Mouse (Mus musculus) embryonic facial prominence, embryonic 15.5 days (tissue): ENCODE results near the gene Spaca3. TPM values are rescaled to one million over a fixed set of nuclear protein-coding genes. Genes with fewer than 3 reads are reported as not detected.

Experiments used
- ATAC-seq: fragments of 200-750 bp; cut with Nextera tagmentation; 2 replicates; pipeline ENCODE4 v1.8.0; 2017; ENCODE audit warnings: low read depth, moderate TSS enrichment; ENCODE audit not compliant: insufficient number of reproducible peaks, low FRiP score, low TSS enrichment
- H3K27ac ChIP-seq: fragments of 300-500 bp; sonication (generic); replicated peaks from 2 replicates; pipeline ENCODE4 v1.5.1; 2015; ENCODE audit warnings: mild to moderate bottlenecking, inconsistent platforms
- H3K27me3 ChIP-seq: fragments of 300-500 bp; sonication (generic); 2 replicates; pipeline ENCODE4 v1.6.1; 2015; ENCODE audit warnings: inconsistent platforms
- H3K36me3 ChIP-seq: fragments of 300-500 bp; sonication (generic); 2 replicates; pipeline ENCODE4 v1.6.1; 2015; ENCODE audit warnings: mild to moderate bottlenecking, inconsistent platforms
- H3K4me1 ChIP-seq: fragments of 300-500 bp; sonication (generic); 2 replicates; pipeline ENCODE4 v1.6.1; 2015; ENCODE audit warnings: inconsistent platforms
- H3K4me2 ChIP-seq: fragments of 300-500 bp; sonication (generic); replicated peaks from 2 replicates; pipeline ENCODE4 v1.6.1; 2015; ENCODE audit warnings: mild to moderate bottlenecking, inconsistent platforms
- H3K4me3 ChIP-seq: fragments of 300-500 bp; sonication (generic); replicated peaks from 2 replicates; pipeline ENCODE4 v1.5.1; 2015; ENCODE audit warnings: mild to moderate bottlenecking, inconsistent platforms
- H3K9ac ChIP-seq: fragments of 300-500 bp; sonication (generic); 2 replicates; pipeline ENCODE4 v1.6.1; 2015; ENCODE audit warnings: inconsistent platforms
- H3K9me3 ChIP-seq: fragments of 300-500 bp; sonication (generic); replicated peaks from 2 replicates; pipeline ENCODE4 v1.6.1; 2016; ENCODE audit warnings: inconsistent platforms
- WGBS: fragments of 180-500 bp; shearing (Covaris S2); methylation state at CpG from one replicate; pipeline ENCODE4 v1.1.7; 2015; 5-methylcytosine and 5-hydroxymethylcytosine counted together
- polyA plus RNA-seq: library from polyadenylated mRNA; unstranded; fragments of >200 nt; fragmentation: Nextera tagmentation; extraction: Ambion mirVana; gene quantifications from 2 replicates; pipeline ENCODE4 v1.2.1, GENCODE M21; 2015

Spaca3 gene
- polyA plus RNA-seq, 1 experiment from 2014 or later, result not detected

DNA sequence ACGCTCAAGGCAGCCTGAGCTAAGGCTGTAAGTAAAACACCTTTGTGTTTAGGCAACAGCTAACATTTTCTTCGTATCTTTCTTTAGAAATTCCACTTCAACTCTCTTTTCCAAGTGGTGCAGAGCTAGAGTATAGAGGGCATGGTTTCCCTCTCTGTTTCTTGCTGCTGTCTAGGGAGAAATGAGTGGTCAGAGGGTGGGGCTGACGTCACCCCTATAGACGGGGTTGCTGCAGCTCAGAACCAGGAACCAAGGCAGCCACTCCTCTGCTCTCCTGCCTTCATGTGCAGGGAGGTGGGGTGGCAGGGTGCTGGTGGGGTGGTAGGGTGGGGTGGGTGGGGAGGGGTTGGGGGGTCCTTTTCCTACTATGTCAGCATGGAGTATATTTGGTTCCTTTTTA is 22.3 kb upstream of the Spaca3 start:
- H3K36me3 ChIP-seq, result no peaks in the 10 kb centered on the region
- H3K9ac ChIP-seq, result no peak overlapping the region
- H3K27me3 ChIP-seq, result no peaks in the 10 kb centered on the region
- no peak overlapping the region for H3K4me2 ChIP-seq
- WGBS, result 53% methylated on average over 4 of the region's 4 CpGs
- no peak overlapping the region for H3K4me3 ChIP-seq
- H3K4me1 ChIP-seq, result no peaks in the 10 kb centered on the region
- H3K27ac ChIP-seq, result no peak overlapping the region
- ATAC-seq, result no peak
- no peaks in the 10 kb centered on the region for H3K9me3 ChIP-seq

DNA sequence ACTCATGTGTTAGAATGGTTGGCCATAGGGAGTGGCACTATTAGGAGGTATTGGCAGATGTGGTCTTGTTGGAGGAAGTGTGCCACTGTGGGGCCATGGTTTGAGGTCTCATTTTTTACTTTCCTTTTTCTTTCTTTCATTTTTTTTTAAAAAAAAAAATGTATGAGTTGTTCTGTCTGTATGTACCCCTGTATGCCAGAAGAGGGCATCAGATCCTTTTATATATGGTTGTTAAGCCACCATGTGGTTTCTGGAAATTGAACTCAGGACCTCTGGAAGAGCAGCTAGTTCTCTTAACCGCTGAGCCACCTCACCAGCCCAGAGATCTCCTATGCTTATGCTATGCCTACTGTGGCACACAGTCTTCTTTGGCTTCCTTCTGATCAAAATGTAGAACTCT is 19.4 kb upstream of the Spaca3 start:
- no peak overlapping the region for H3K4me3 ChIP-seq
- no peaks in the 10 kb centered on the region for H3K36me3 ChIP-seq
- no peak overlapping the region for H3K4me2 ChIP-seq
- ATAC-seq, result no peak
- no peak overlapping the region for H3K27ac ChIP-seq
- no peaks in the 10 kb centered on the region for H3K4me1 ChIP-seq
- WGBS, result 82% methylated on average over 1 of the region's 1 CpGs
- no peaks in the 10 kb centered on the region for H3K27me3 ChIP-seq
- no peak overlapping the region for H3K9ac ChIP-seq
- H3K9me3 ChIP-seq, result no peaks in the 10 kb centered on the region

DNA sequence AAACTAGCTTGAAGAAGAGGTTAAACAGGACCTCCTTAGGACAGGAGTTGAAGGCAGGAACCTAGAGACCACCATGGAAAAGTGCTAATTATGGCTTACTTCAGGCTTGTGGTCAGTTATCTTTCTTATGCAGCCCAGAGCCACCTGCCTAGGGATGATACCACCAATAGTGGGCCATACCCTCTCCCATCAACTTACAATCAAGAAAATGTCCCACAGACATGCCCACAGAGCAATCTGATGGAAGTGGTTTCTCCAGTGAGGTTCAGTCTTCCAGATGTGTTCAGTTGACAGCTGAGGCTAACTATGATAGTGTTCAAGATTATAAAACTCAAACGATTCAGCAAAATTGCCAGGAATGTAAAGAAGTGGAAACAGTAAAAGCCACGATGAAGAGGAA is 14.7 kb upstream of the Spaca3 start:
- 52% methylated on average over 2 of the region's 2 CpGs for WGBS
- no peak for ATAC-seq
- Histone ChIP-seq H3K36me3 (no peaks in the 10 kb centered on the region), H3K4me2 (no peak overlapping the region), H3K4me1 (no peaks in the 10 kb centered on the region), H3K27me3 (no peaks in the 10 kb centered on the region), H3K27ac (no peak overlapping the region), H3K4me3 (no peak overlapping the region), H3K9ac (no peak overlapping the region), H3K9me3 (no peaks in the 10 kb centered on the region)

DNA sequence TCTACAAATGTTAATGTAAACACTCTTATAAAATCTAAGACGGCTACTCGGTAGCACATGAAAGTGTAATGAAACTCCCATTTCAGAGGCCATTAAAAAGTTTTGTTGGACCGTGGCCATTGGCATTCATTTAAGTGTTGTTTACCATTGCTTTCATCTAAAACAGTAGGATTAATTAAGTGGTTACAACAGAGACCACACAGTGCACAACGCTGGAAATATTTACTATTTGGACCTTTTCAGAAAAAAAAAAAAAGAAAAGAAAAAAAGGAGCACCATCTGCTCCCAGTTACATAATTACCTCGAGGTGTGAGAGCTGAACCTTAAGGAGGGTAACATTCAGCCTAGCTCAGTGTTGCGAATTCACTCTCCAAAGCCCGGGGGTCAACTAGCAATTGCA is 12.7 kb upstream of the Spaca3 start:
- Histone ChIP-seq H3K4me3 (no peak overlapping the region), H3K9ac (no peak overlapping the region), H3K9me3 (no peaks in the 10 kb centered on the region), H3K27ac (no peak overlapping the region), H3K4me2 (no peak overlapping the region), H3K4me1 (no peaks in the 10 kb centered on the region), H3K27me3 (no peaks in the 10 kb centered on the region), H3K36me3 (no peaks in the 10 kb centered on the region)
- ATAC-seq, result no peak
- WGBS, result 30% methylated on average over 7 of the region's 7 CpGs

DNA sequence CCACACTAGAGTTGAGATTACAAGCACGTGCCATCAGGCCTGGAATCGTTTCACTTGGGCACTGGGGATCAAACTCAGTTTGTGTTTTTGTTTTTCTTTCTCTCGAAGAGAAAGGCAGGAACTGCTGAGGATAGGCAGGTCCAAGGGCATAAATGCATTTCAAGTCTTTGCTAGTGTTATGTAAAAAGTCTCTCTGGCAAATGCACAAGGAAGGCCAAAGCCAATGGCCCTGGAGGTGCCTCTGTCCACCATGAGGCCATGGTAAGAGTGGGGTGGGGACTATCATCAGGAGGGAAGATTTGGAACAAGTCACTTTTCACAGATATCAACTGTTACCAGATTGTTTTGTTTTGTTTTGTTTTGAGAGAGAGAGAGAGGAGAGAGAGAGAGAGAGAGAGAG is 12.1 kb upstream of the Spaca3 start:
- Histone ChIP-seq H3K9me3 (no peaks in the 10 kb centered on the region), H3K4me1 (no peaks in the 10 kb centered on the region), H3K4me3 (no peak overlapping the region), H3K36me3 (no peaks in the 10 kb centered on the region), H3K9ac (no peak overlapping the region), H3K27ac (no peak overlapping the region), H3K4me2 (no peak overlapping the region), H3K27me3 (no peaks in the 10 kb centered on the region)
- ATAC-seq, result no peak
- WGBS, result 29% methylated on average over 3 of the region's 3 CpGs

DNA sequence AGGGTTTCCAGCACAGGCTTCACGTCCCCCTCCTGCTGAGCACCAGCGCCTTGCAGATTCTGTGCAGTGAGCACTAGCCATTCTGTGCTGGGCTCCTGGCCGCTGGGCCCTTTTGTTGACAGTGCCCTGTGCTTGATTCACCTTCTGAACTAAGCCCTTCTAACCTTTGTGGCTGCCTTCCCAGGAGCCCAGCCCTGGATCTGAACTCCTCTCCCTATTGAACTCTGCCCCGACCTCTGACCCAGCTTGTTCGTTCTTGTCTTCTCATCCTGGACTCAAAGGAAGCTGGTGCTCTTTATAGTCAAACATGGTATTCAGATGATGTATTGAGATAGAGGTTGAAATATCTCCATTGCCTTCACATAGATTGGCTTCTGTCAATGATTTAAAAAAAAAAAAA is 10.0 kb upstream of the Spaca3 start:
- no peak overlapping the region for H3K9ac ChIP-seq
- no peak for ATAC-seq
- 54% methylated on average over 5 of the region's 5 CpGs for WGBS
- H3K4me2 ChIP-seq, result no peak overlapping the region
- H3K36me3 ChIP-seq, result no peaks in the 10 kb centered on the region
- no peaks in the 10 kb centered on the region for H3K4me1 ChIP-seq
- no peak overlapping the region for H3K4me3 ChIP-seq
- no peak overlapping the region for H3K27ac ChIP-seq
- H3K9me3 ChIP-seq, result no peaks in the 10 kb centered on the region
- H3K27me3 ChIP-seq, result no peaks in the 10 kb centered on the region

DNA sequence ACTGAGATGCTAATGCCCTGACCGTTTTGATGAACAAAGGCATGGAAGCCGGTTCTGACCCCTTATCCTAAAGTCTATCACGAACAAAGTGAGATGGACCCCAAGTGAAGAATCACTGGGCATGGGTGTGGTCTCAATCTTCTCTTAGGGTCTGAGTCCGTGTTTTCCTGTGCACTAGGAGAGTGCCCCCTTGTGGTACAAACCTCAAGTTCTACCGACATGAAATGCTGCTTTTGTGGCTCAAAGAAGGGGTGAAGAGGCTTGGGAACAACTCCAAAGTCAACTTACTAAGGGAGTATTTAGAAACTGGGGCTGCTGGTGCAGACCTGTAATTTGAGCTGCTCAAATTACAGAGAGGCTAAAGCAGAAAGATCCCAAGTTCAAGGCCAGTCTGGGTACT is 6.3 kb upstream of the Spaca3 start:
- H3K27me3 ChIP-seq, result no peaks in the 10 kb centered on the region
- H3K27ac ChIP-seq, result no peak overlapping the region
- WGBS, result 46% methylated on average over 5 of the region's 5 CpGs
- no peaks in the 10 kb centered on the region for H3K36me3 ChIP-seq
- no peak overlapping the region for H3K9ac ChIP-seq
- H3K9me3 ChIP-seq, result no peaks in the 10 kb centered on the region
- no peak overlapping the region for H3K4me2 ChIP-seq
- no peaks in the 10 kb centered on the region for H3K4me1 ChIP-seq
- H3K4me3 ChIP-seq, result no peak overlapping the region
- no peak for ATAC-seq

DNA sequence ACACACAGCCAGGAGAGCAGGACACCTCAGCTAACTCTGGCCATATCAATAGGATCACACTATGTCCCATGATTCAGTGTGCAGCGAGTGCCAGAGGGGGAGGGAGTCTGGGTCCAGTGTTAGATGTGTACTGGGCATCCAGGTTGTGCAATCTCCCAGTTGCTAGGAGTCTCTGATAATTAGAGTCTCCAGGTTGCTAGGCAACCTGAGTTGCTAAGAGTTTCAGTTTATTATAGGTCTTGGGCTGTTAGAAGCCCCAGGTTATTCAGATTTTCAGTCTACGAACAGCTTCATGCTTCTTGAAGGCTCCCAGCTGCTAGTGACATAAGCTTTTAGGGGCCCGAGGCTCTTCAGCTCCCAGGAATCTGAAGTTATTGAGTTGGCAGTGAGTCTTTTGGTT is 5.2 kb upstream of the Spaca3 start:
- Histone ChIP-seq H3K9me3 (no peaks in the 10 kb centered on the region), H3K27ac (no peak overlapping the region), H3K4me3 (no peak overlapping the region), H3K4me2 (no peak overlapping the region), H3K9ac (no peak overlapping the region), H3K27me3 (no peaks in the 10 kb centered on the region), H3K36me3 (no peaks in the 10 kb centered on the region), H3K4me1 (no peaks in the 10 kb centered on the region)
- ATAC-seq, result no peak
- WGBS, result 62% methylated on average over 3 of the region's 3 CpGs

DNA sequence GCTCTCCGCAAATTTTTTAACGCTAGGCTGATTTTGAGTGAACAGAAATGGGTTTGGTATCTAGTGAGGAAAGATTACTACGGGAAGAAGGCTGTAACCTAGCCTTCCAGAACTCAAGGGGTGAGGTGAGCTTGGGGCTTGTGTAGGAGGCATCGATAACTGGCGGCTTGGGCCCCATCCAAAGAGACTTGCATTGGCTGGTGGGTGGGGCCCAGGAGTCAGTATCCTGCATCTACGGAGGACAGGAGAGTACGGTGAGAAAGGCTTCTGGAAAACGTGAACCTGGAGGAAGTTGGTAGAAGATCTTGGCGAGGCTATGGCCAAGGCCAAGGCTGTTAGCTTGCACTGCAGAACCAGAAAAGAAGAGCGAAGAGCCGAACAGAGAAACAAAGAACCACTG is 3.7 kb upstream of the Spaca3 start:
- H3K9ac ChIP-seq, result no peak overlapping the region
- H3K4me2 ChIP-seq, result no peak overlapping the region
- no peaks in the 10 kb centered on the region for H3K36me3 ChIP-seq
- WGBS, result 86% methylated on average over 11 of the region's 11 CpGs
- no peaks in the 10 kb centered on the region for H3K9me3 ChIP-seq
- no peak for ATAC-seq
- H3K4me3 ChIP-seq, result no peak overlapping the region
- H3K27me3 ChIP-seq, result no peaks in the 10 kb centered on the region
- no peaks in the 10 kb centered on the region for H3K4me1 ChIP-seq
- H3K27ac ChIP-seq, result no peak overlapping the region

DNA sequence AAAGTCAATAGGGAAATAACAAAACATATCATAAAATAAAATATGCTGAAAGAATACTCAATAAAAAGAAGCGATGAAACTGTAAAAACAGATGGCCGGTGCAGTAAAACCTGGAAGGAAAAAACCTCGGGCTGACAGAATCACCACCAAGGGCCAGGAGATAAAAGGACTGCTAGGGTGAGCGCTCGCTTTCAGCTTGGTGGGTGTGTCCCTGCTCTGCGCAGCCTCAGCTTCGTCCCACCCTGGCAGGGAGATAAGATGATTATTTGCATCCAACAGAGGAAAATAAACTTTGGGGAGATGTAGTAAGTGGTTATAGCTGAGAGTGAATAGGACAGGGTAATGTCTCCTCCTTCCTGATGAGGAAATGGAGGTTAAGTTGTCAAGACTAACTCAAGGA is 3.3 kb upstream of the Spaca3 start:
- Histone ChIP-seq H3K9ac (no peak overlapping the region), H3K4me3 (no peak overlapping the region), H3K4me1 (no peaks in the 10 kb centered on the region), H3K9me3 (no peaks in the 10 kb centered on the region), H3K4me2 (no peak overlapping the region), H3K27ac (no peak overlapping the region), H3K36me3 (no peaks in the 10 kb centered on the region), H3K27me3 (no peaks in the 10 kb centered on the region)
- 66% methylated on average over 7 of the region's 7 CpGs for WGBS
- no peak for ATAC-seq

DNA sequence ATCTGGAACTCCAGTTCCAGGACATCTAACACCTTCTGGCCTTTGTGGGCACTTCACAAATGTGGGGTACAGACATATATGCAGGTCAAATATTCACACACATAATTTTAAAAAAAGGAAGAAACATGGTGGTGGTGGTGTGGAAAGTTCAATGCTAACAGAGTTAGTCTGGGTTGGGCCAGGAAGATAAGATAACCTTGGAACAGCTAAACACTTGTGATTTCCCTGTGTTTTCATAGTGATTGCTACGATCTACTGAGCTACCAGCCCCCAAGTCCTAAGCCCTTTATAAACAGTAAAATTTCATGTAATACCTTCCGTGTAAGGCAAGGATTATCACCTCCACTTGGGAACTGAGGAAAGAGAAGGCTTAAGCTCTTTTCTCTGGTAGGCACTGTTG is 1.3 kb upstream of the Spaca3 start:
- Histone ChIP-seq H3K4me3 (no peak overlapping the region), H3K27ac (no peak overlapping the region), H3K4me2 (no peak overlapping the region), H3K27me3 (no peaks in the 10 kb centered on the region), H3K9me3 (no peaks in the 10 kb centered on the region), H3K4me1 (no peaks in the 10 kb centered on the region), H3K9ac (no peak overlapping the region), H3K36me3 (no peaks in the 10 kb centered on the region)
- WGBS, result 75% methylated on average over 2 of the region's 2 CpGs
- no peak for ATAC-seq

DNA sequence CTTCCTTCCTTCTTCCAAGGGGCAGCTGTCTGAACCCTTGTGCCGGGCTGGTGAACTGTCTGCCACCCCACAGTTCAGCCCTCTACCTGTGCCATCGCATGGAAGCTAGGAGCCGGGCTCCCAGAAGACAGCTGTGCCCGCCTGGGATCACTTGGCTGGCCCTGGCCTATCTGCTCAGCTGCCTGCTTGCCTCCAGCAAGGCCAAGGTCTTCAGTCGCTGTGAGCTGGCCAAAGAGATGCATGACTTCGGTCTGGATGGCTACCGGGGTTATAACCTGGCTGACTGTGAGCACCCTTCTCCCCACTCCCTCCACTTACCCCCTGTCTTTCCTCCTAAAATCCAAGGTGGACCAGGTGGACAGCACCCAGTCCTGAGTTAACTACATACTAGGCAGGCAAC is 4.8 kb downstream of the Spaca3 start:
- Histone ChIP-seq H3K27me3 (no peaks in the 10 kb centered on the region), H3K4me3 (no peak overlapping the region), H3K9ac (no peak overlapping the region), H3K27ac (no peak overlapping the region), H3K4me1 (no peaks in the 10 kb centered on the region), H3K4me2 (no peak overlapping the region), H3K36me3 (no peaks in the 10 kb centered on the region), H3K9me3 (no peaks in the 10 kb centered on the region)
- ATAC-seq, result no peak
- WGBS, result 89% methylated on average over 7 of the region's 7 CpGs

DNA sequence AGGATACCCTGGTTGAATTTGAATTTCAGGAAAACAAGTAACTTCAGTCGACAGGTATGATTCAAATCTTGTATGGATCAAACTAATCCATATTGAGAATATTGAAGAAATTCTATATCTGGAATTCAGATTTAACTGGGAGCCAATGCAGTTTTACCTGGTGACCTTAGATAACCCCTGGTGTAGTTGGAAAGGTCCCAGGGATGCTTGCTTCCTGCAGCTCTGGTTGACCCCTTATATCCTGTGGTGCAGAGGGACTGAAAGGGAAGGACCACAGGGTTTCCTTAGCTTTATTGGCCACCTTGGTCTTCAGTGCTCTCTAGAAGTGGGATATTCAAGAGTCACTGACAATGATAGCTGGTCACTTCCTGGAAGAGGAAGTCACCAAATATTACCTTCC is 9.9 kb downstream of the Spaca3 start:
- no peak overlapping the region for H3K4me3 ChIP-seq
- no peak overlapping the region for H3K27ac ChIP-seq
- no peaks in the 10 kb centered on the region for H3K36me3 ChIP-seq
- H3K4me2 ChIP-seq, result no peak overlapping the region
- H3K9ac ChIP-seq, result no peak overlapping the region
- WGBS, result 82% methylated on average over 1 of the region's 1 CpGs
- ATAC-seq, result no peak
- H3K4me1 ChIP-seq, result no peaks in the 10 kb centered on the region
- H3K9me3 ChIP-seq, result no peaks in the 10 kb centered on the region
- no peaks in the 10 kb centered on the region for H3K27me3 ChIP-seq
